ENCODE assay signal across 9 mouse cellular contexts in the genomic region with DNA sequence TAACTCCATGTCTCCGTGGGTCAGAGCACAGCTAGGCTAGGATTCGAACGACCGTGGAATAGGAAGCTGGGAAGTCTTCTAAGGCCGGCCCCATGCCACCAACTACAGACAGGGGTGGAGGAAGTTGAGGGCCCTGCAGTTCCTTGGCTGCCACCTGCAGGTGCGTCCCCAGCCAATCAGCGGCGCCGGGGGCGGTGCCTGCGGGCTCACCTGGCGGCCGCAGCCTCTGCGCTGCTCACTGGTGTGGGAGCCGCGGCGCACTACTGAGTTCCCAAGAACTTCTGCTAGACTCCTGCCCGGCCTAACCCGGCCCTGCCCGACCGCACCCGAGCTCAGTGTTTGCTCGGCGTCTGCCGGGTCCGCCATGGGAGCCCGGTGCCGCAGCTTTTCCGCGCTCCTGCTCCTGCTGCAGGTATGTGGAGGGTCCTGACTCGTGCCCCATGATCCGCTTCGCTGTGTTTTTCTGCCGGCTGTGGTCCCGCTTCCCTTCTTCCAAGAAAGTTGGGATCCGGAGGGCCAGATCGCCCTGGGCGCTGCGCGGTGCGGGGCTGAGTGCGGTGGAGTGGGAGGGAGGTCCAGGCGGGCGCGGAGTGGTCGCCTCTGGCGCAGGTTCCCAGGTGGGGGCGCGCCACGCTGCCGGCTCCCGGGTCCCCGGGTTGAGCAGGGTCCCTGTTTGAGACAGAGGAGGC. TPM values are rescaled to one million over a fixed set of nuclear protein-coding genes. Genes with fewer than 3 reads are reported as not detected.
DNase-seq lines count a peak whose midpoint lies in the region; ATAC-seq lines count a peak whose summit lies in the region.
"Had no signal": no experiment of that assay in that cellular context is flagged by ENCODE, and none has a peak within 500 bp of the region (broad histone marks: within the 10 kb centered on the region; RNA-seq: fewer than 3 reads in every experiment).

A gene (plus strand): TSS at position 221 of the 689 bp plus-strand sequence.

- peak within 1 kb of the TSS; percentile 40; the same call in 1 of the 2 replicates for H3K9ac ChIP-seq in forebrain, embryonic 14.5 days (ENCODE audit: low read length)
- peak within 1 kb of the TSS; percentile 92 for H3K9ac ChIP-seq in intestine, embryonic 16.5 days (ENCODE audit: low read depth, low read length)
- H3K9ac ChIP-seq in liver, embryonic 12.5 days: peak within 1 kb of the TSS; percentile 35

- H3K4me1 ChIP-seq in forebrain, embryonic 14.5 days (ENCODE audit: control insufficient read depth, insufficient read depth, low read length): peaks cover 9% of the 10 kb centered on the region
- peaks cover 18% of the 10 kb centered on the region for H3K4me1 ChIP-seq in intestine, embryonic 16.5 days (ENCODE audit: control insufficient read depth, insufficient read depth, low read length)
- peaks cover 10% of the 10 kb centered on the region; the same call in 1 of the 2 replicates for H3K4me1 ChIP-seq in liver, embryonic 12.5 days

- 2% methylated on average over 53 of the region's 53 CpGs for WGBS in forebrain, embryonic 14.5 days
- WGBS in intestine, embryonic 16.5 days: 1% methylated on average over 53 of the region's 53 CpGs
- WGBS in liver, embryonic 12.5 days (ENCODE audit: insufficient replicate concordance): 1% methylated on average over 53 of the region's 53 CpGs

- H3K27me3 ChIP-seq in forebrain, embryonic 14.5 days (replicated peaks; ENCODE audit: control insufficient read depth, insufficient read depth, low read length): peaks cover 39% of the 10 kb centered on the region
- H3K27me3 ChIP-seq in intestine, embryonic 16.5 days (replicated peaks; ENCODE audit: control insufficient read depth, insufficient read depth, low read length): peaks cover 23% of the 10 kb centered on the region; the same call in 1 of the 2 replicates
- peaks cover 87% of the 10 kb centered on the region for H3K27me3 ChIP-seq in liver, embryonic 12.5 days (replicated peaks)
- H3K27me3 ChIP-seq: CH12.LX had no signal

- peak; percentile 11 for DNase-seq in cerebellum, adult 9-11 months
- no peak for DNase-seq in cerebellum, adult 9-10 months
- peak; percentile 35 for DNase-seq in adrenal gland, postnatal 14 days
- DNase-seq in forebrain, embryonic 14.5 days (ENCODE audit: low spot score): peak; percentile 8
- peak; percentile 32 to 35 for DNase-seq in thymus, adult 18-20 months

- no peak for ATAC-seq in forebrain, embryonic 14.5 days
- ATAC-seq in intestine, embryonic 16.5 days: peak; percentile 93
- ATAC-seq in liver, embryonic 12.5 days: peak; percentile 19; the same call in 1 of the 2 replicates
- ATAC-seq in monocyte, adult 5-6 weeks (replicated peaks; ENCODE audit: insufficient number of reproducible peaks, low FRiP score, low TSS enrichment, poor library complexity, severe bottlenecking): no peak

- H3K4me3 ChIP-seq in forebrain, embryonic 14.5 days (ENCODE audit: low read depth, low read length): peak within 1 kb of the TSS; percentile 39
- peak within 1 kb of the TSS; percentile 64 for H3K4me3 ChIP-seq in intestine, embryonic 16.5 days (ENCODE audit: low read length)
- peak within 1 kb of the TSS; percentile 52 for H3K4me3 ChIP-seq in liver, embryonic 12.5 days

- H3K27ac ChIP-seq in forebrain, embryonic 14.5 days (ENCODE audit: low read depth, low read length): no peak within 1 kb of the TSS
- peak within 1 kb of the TSS; percentile 91 for H3K27ac ChIP-seq in intestine, embryonic 16.5 days (ENCODE audit: low read length)
- no peak within 1 kb of the TSS for H3K27ac ChIP-seq in liver, embryonic 12.5 days

- peak within 1 kb of the TSS; percentile 87 for H3K4me2 ChIP-seq in forebrain, embryonic 14.5 days (ENCODE audit: low read length)
- peak within 1 kb of the TSS; percentile 65 for H3K4me2 ChIP-seq in intestine, embryonic 16.5 days (ENCODE audit: low read depth, low read length)
- H3K4me2 ChIP-seq in liver, embryonic 12.5 days: peak within 1 kb of the TSS; percentile 63

- no peaks in the 10 kb centered on the region for H3K36me3 ChIP-seq in forebrain, embryonic 14.5 days (ENCODE audit: control insufficient read depth, insufficient read depth, low read length)
- no peaks in the 10 kb centered on the region for H3K36me3 ChIP-seq in intestine, embryonic 16.5 days (ENCODE audit: control insufficient read depth, insufficient read depth, low read length)
- no peaks in the 10 kb centered on the region for H3K36me3 ChIP-seq in liver, embryonic 12.5 days

- H3K9me3 ChIP-seq in forebrain, embryonic 14.5 days (replicated peaks; ENCODE audit: control insufficient read depth, low read length): no peaks in the 10 kb centered on the region
- no peaks in the 10 kb centered on the region for H3K9me3 ChIP-seq in intestine, embryonic 16.5 days (ENCODE audit: control insufficient read depth, low read length)
- H3K9me3 ChIP-seq in liver, embryonic 12.5 days (replicated peaks): no peaks in the 10 kb centered on the region

RNA-seq across cellular contexts. Expression of the gene that starts here (rescaled TPM):
- total RNA-seq in adrenal gland, postnatal 14 days (2021): 0.56 and 5.2 TPM in 2 replicates
- polyA plus RNA-seq in forebrain, embryonic 14.5 days (2014; fragmentation: Nextera tagmentation; extraction: Ambion mirVana): 1.9 and 3.2 TPM in 2 replicates
- 170 and 181 TPM in 2 replicates for polyA plus RNA-seq in intestine, embryonic 16.5 days (2015; fragmentation: Nextera tagmentation; extraction: Ambion mirVana)
- polyA plus RNA-seq in liver, embryonic 12.5 days (2016; fragmentation: Nextera tagmentation; extraction: Ambion mirVana): 10.7 and 11.4 TPM in 2 replicates
- 7.3 to 16.7 TPM (median 15.2 TPM) in 3 replicates for total RNA-seq in monocyte, adult 5-6 weeks (2017)

Comparison
In these comparisons a context has a peak if more than half of its experiments do, and no peak if none do; other contexts are left out.
1. RNA of the gene that starts here (polyA plus RNA-seq): 170 to 181 TPM in intestine, embryonic 16.5 days; 10.7 to 11.4 TPM in liver, embryonic 12.5 days and 1.9 to 3.2 TPM in forebrain, embryonic 14.5 days; every median in the first group is over 10 times any median in the second.
2. ATAC-seq: peak in intestine, embryonic 16.5 days (single experiment) and liver, embryonic 12.5 days (single experiment); none in forebrain, embryonic 14.5 days (single experiment) and monocyte, adult 5-6 weeks (single experiment).
3. H3K9ac ChIP-seq: peak in every context shown above with its lines; median percentile 92 in intestine, embryonic 16.5 days; 40 in forebrain, embryonic 14.5 days; 35 in liver, embryonic 12.5 days.
4. Peak in every context shown above with its lines, with median percentiles within 50 percentile points of each other: H3K4me2 ChIP-seq and H3K4me3 ChIP-seq.